Mouse (Mus musculus) brain, adult 2 months (tissue): Measurements from ENCODE around the gene Gm13285.
"Not testable (repeated sequence)": the region's sequence is repeated elsewhere in the genome, so short reads cannot be mapped to it uniquely, and the experiment has no call there.

ENCODE experiments used
- DNase-seq: peaks from one replicate; pipeline ENCODE4 v3.0.0; 2011; ENCODE audit warnings: low read depth, low spot score

The Gm13285 gene

DNA sequence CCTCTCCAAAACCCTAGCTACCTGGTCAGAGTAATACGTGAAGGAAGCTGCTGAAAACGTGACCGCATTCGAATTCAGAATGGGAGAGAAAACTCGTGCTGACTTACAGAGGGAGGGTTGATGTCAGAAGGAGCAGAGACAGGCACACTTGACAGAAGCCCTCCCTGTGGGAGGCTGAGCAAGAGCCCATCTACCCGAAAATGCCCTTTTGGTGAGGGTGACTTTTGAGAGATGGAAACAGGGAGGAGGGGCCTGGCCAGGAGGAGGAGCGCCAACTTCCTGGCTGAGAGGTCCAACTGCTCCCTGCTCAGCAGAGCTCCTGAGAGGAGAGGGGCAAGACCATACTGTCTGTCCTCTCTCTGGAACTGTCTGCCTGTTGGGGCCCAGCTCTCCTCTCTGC, at the start of gene Gm13285:
Gene Gm13285, plus strand, starts transcription at position 301 of the 400 bp plus-strand sequence.
- not testable (repeated sequence) for DNase-seq

DNA sequence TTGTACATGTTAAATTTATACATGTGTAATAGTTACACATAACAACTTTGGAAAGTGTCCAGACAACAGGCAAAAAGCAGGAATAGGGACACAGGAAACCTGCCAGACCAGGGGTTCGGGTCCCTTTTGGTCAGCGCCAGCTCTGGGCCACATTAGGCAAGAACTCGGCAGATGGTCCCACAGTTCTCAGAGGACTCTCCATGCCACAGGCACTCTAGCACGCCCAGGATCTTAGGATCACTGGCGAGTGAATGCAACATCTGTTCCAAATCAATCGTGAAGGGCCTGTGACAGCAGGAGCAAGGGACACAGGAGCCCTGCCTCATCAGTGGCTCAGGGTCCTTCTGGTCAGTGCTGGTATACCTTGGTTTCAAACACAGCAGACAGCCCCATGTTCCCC, 49.5 kb upstream of the Gm13285 start:
- DNase-seq, result no peak

DNA sequence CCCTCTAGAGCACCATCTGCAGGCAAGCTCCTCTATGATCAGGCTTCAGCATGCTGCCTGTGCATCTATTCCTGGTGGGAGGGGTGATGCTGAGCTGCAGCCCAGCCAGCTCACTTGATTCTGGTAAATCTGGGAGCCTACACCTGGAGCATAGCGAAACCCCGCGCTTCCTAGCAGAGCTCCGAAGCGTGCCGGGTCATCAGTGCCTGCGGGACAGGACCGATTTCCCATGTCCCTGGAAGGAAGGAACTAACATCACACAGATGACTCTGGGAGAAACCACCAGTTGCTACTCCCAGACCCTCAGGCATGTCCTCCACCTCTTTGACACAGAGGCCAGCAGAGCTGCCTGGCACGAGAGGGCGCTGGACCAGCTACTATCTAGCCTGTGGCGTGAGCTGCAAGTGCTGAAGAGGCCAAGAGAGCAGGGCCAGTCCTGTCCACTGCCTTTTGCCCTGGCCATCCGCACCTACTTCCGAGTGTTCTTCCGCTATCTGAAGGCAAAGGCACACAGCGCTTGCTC, 44.6 kb upstream of the Gm13285 start, which contains the start of gene Gm13271:
Gene Gm13271, plus strand, starts transcription at position 51 of the 523 bp plus-strand sequence.
- not testable (repeated sequence) for DNase-seq

DNA sequence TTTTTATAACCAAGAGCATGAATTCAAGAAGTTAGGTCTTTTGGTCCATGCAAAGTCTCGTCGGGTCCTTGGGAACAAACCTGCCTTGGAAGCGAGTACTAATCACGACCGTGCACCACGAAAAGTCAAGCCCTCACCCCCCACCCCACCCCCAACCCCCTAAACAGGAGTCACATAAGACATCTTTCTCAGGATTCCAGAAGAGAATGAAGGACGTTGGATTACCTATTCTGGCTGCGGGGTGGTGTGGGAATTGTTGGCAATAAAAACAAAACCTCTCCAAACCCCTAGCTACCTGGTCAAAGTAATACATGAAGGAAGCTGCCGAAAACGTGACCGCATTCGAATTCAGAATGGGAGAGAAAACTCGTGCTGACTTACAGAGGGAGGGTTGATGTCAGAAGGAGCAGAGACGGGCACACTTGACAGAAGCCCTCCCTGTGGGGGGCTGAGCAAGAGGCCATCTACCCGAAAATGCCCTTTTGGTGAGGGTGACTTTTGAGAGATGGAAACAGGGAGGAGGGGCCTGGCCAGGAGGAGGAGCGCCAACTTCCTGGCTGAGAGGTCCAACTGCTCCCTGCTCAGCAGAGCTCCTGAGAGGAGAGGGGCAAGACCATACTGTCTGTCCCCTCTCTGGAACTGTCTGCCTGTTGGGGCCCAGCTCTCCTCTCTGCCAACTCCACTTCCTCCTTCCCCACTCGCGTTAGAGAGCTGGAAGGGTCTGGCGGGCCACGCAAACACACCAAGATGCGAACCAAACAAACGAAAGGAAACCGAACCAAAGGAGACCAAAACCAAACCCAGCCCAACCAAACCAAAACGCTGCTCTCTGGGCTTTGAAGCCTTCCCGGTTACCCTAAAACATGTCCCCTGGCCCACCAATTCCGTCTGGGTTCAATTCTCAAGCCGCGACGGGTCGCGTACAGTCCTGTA, 42.6 kb upstream of the Gm13285 start:
- DNase-seq, result not testable (repeated sequence)

DNA sequence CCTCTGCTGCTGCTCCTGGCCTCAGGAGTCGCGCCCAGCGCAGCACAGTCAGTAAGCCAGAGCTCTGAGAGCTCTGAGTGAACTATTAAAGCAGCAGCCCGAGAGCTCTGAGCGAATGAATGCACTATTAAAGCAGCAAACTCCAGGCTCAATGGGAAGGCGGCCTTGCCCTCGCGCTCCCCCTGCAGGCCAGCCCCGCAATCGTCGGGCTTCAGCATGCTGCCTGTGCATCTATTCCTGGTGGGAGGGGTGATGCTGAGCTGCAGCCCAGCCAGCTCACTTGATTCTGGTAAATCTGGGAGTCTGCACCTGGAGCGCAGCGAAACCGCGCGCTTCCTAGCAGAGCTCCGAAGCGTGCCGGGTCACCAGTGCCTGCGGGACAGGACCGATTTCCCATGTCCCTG, 41.8 kb upstream of the Gm13285 start:
- DNase-seq, result peak; percentile 90

DNA sequence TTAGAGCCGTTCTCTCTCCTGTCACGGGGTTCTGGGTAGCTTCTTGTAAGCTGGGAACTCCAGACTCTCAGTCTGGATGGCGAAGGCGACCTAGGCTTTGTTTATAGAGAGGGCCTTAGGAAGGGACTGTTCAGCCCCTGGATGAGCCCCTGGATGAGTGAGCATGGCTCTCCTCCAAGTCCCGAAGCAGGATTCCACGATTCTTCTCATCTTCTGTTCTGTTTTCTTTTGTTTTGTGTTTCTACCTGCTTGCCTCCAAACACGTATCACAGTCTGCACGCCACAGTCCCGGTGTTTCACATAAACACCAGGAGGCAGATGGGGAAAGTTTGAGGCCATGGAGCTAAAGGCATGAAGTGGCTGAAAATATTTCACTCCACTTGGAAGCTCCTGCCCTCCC, 40.7 kb upstream of the Gm13285 start:
- DNase-seq, result not testable (repeated sequence)

DNA sequence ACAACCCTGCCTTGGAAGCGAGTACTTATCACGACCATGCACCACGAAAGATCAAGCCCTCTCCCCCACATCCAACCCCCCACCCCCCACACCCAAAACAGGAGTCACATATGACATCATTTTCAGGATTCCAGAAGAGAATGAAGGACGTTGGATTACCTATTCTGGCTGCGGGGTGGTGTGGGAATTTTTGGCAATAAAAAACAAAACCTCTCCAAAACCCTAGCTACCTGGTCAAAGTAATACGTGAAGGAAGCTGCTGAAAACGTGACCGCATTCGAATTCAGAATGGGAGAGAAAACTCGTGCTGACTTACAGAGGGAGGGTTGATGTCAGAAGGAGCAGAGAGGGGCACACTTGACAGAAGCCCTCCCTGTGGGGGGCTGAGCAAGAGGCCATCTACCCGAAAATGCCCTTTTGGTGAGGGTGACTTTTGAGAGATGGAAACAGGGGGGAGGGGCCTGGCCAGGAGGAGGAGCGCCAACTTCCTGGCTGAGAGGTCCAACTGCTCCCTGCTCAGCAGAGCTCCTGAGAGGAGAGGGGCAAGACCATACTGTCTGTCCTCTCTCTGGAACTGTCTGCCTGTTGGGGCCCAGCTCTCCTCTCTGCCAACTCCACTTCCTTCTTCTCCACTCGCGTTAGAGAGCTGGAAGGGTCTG, 39.7 kb upstream of the Gm13285 start, which contains the start of gene Gm13283:
Gene Gm13283, plus strand, starts transcription at position 510 of the 659 bp plus-strand sequence.
- DNase-seq, result not testable (repeated sequence)

DNA sequence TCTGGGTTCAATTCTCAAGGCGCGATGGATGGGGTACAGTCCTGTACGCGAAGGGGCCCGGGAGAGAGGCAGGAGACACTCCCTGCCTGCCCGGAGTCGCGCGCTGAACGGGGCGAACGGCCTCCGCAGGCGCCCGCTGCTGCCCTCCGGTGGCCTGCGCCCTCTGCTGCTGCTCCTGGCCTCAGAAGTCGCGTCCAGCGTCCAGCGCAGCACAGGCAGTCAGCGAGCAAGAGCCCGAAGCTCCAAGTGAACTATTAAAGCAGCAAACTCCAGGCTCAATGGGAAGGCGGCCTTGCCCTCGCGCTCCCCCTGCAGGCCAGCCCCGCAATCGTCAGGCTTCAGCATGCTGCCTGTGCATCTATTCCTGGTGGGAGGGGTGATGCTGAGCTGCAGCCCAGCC, 39.0 kb upstream of the Gm13285 start:
- DNase-seq, result peak; percentile 85

DNA sequence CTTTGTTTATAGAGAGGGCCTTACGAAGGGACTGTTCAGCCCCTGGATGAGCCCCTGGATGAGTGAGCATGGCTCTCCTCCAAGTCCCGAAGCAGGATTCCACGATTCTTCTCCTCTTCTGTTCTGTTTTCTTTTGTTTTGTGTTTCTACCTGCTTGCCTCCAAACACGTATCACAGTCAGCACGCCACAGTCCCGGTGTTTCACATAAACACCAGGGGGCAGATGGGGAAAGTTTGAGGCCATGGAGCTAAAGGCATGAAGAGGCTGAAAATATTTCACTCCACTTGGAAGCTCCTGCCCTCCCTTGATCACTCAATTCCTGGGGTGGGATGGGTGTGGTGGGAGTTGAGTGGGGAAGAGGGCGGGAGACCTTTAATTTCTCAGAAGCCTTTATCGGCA, 37.7 kb upstream of the Gm13285 start:
- not testable (repeated sequence) for DNase-seq

DNA sequence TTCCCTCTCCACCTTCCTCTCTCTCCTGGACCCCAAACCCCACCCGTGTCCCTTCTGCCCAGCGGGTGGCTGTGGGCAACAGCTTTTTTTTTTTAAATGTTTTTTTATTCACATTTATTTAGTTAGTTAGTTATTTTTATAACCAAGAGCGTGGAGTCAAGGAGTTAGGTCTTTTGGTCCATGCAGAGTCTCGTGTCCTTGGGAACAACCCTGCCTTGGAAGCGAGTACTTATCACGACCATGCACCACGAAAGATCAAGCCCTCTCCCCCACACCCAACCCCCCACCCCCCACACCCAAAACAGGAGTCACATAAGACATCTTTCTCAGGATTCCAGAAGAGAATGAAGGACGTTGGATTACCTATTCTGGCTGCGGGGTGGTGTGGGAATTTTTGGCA, 37.1 kb upstream of the Gm13285 start:
- DNase-seq, result not testable (repeated sequence)

DNA sequence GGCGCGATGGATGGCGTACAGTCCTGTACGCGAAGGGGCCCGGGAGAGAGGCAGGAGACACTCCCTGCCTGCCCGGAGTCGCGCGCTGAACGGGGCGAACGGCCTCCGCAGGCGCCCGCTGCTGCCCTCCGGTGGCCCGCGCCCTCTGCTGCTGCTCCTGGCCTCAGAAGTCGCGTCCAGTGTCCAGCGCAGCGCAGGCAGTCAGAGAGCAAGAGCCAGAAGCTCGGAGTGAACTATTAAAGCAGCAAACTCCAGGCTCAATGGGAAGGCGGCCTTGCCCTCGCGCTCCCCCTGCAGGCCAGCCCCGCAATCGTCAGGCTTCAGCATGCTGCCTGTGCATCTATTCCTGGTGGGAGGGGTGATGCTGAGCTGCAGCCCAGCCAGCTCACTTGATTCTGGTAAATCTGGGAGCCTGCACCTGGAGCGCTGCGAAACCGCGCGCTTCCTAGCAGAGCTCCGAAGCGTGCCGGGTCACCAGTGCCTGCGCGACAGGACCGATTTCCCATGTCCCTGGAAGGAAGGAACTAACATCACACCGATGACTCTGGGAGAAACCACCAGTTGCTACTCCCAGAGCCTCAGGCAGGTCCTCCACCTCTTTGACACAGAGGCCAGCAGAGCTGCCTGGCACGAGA, 36.0 kb upstream of the Gm13285 start:
- DNase-seq, result peak; percentile 84

DNA sequence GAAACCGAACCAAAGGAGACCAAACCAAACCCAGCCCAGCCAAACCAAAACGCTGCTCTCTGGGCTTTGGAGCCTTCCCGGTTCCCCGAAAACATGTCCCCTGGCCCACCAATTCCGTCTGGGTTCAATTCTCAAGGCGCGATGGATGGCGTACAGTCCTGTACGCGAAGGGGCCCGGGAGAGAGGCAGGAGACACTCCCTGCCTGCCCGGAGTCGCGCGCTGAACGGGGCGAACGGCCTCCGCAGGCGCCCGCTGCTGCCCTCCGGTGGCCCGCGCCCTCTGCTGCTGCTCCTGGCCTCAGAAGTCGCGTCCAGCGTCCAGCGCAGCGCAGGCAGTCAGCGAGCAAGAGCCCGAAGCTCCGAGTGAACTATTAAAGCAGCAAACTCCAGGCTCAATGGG, 25.9 kb upstream of the Gm13285 start, which contains the start of gene Gm13290:
Gene Gm13290, plus strand, starts transcription at position 301 of the 400 bp plus-strand sequence.
- DNase-seq, result not testable (repeated sequence)

DNA sequence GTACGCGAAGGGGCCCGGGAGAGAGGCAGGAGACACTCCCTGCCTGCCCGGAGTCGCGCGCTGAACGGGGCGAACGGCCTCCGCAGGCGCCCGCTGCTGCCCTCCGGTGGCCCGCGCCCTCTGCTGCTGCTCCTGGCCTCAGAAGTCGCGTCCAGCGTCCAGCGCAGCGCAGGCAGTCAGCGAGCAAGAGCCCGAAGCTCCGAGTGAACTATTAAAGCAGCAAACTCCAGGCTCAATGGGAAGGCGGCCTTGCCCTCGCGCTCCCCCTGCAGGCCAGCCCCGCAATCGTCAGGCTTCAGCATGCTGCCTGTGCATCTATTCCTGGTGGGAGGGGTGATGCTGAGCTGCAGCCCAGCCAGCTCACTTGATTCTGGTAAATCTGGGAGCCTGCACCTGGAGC, 22.8 kb upstream of the Gm13285 start, which contains the start of gene Gm13289:
Gene Gm13289, plus strand, starts transcription at position 301 of the 400 bp plus-strand sequence.
- DNase-seq, result not testable (repeated sequence)

DNA sequence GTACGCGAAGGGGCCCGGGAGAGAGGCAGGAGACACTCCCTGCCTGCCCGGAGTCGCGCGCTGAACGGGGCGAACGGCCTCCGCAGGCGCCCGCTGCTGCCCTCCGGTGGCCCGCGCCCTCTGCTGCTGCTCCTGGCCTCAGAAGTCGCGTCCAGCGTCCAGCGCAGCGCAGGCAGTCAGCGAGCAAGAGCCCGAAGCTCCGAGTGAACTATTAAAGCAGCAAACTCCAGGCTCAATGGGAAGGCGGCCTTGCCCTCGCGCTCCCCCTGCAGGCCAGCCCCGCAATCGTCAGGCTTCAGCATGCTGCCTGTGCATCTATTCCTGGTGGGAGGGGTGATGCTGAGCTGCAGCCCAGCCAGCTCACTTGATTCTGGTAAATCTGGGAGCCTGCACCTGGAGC, 19.9 kb upstream of the Gm13285 start, which contains the start of gene Gm13272:
Gene Gm13272, plus strand, starts transcription at position 301 of the 400 bp plus-strand sequence.
- not testable (repeated sequence) for DNase-seq

DNA sequence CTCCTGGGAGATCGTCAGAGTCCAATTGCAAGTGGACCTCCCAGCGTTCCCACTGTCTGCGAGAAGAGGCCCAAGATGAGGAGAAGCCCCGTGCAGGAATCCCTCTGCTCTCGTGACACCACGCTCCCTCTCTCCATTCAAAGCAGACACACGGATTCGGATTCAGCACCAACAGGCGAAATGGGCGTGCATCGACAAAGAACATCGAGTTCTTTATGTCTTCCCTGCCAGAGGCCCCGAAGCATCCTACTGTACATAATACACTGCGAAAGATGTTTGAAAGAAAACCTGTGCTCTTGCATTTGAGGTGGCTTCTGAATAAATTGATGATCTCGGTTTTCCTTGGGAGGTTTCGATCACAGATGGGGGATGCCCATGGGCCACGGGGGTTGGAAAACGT, 19.1 kb upstream of the Gm13285 start:
- not testable (repeated sequence) for DNase-seq

DNA sequence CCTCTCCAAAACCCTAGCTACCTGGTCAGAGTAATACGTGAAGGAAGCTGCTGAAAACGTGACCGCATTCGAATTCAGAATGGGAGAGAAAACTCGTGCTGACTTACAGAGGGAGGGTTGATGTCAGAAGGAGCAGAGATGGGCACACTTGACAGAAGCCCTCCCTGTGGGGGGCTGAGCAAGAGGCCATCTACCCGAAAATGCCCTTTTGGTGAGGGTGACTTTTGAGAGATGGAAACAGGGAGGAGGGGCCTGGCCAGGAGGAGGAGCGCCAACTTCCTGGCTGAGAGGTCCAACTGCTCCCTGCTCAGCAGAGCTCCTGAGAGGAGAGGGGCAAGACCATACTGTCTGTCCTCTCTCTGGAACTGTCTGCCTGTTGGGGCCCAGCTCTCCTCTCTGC, 17.6 kb upstream of the Gm13285 start, which contains the start of gene Ifnz:
Gene Ifnz, plus strand, starts transcription at position 301 of the 400 bp plus-strand sequence.
- DNase-seq, result not testable (repeated sequence)

DNA sequence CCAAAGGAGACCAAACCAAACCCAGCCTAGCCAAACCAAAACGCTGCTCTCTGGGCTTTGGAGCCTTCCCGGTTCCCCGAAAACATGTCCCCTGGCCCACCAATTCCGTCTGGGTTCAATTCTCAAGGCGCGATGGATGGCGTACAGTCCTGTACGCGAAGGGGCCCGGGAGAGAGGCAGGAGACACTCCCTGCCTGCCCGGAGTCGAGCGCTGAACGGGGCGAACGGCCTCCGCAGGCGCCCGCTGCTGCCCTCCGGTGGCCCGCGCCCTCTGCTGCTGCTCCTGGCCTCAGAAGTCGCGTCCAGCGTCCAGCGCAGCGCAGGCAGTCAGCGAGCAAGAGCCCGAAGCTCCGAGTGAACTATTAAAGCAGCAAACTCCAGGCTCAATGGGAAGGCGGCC, 17.1 kb upstream of the Gm13285 start:
- DNase-seq, result not testable (repeated sequence)

DNA sequence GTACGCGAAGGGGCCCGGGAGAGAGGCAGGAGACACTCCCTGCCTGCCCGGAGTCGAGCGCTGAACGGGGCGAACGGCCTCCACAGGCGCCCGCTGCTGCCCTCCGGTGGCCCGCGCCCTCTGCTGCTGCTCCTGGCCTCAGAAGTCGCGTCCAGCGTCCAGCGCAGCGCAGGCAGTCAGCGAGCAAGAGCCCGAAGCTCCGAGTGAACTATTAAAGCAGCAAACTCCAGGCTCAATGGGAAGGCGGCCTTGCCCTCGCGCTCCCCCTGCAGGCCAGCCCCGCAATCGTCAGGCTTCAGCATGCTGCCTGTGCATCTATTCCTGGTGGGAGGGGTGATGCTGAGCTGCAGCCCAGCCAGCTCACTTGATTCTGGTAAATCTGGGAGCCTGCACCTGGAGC, 14.1 kb upstream of the Gm13285 start, which contains the start of gene Gm13276:
Gene Gm13276, plus strand, starts transcription at position 301 of the 400 bp plus-strand sequence.
- not testable (repeated sequence) for DNase-seq

DNA sequence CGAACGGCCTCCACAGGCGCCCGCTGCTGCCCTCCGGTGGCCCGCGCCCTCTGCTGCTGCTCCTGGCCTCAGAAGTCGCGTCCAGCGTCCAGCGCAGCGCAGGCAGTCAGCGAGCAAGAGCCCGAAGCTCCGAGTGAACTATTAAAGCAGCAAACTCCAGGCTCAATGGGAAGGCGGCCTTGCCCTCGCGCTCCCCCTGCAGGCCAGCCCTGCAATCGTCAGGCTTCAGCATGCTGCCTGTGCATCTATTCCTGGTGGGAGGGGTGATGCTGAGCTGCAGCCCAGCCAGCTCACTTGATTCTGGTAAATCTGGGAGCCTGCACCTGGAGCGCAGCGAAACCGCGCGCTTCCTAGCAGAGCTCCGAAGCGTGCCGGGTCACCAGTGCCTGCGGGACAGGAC, 11.1 kb upstream of the Gm13285 start, which contains the start of gene Gm13277:
Gene Gm13277, plus strand, starts transcription at position 231 of the 400 bp plus-strand sequence.
- not testable (repeated sequence) for DNase-seq

DNA sequence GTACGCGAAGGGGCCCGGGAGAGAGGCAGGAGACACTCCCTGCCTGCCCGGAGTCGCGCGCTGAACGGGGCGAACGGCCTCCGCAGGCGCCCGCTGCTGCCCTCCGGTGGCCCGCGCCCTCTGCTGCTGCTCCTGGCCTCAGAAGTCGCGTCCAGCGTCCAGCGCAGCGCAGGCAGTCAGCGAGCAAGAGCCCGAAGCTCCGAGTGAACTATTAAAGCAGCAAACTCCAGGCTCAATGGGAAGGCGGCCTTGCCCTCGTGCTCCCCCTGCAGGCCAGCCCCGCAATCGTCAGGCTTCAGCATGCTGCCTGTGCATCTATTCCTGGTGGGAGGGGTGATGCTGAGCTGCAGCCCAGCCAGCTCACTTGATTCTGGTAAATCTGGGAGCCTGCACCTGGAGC, 8.2 kb upstream of the Gm13285 start, which contains the start of gene Gm13278:
Gene Gm13278, plus strand, starts transcription at position 301 of the 400 bp plus-strand sequence.
- DNase-seq, result not testable (repeated sequence)
